Mouse (Mus musculus) cerebellum, adult 9-11 months (tissue): Measurements from ENCODE around the gene Grin2c.

Experiments used
- DNase-seq: peaks from one replicate; pipeline ENCODE4 v3.0.0; 2022

The Grin2c gene

GRCm38 (mm10) chr11:115264136-115264861, 2.7 kb downstream of the Grin2c start:
- peak; percentile 84 for DNase-seq

DNA sequence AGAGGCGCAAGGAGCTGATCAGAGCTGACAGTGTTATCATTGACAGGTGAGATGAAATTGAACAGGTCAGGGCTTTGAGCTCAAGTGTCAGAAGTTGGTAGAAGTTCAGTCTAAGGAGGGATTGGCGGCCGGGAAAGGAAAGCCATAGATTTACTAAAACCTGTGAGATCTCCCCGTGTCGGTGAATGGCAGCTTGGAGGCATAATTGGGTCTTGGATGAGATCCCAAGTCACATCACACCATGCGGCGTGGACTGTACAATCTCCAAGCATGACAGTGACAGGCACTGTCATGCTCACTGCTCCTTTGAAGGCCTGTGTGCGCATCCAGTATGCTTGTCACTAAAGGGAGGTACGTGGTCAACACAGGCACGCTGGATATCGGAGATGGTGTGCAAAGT, 4.1 kb downstream of the Grin2c start:
- peak; percentile 81 for DNase-seq

DNA sequence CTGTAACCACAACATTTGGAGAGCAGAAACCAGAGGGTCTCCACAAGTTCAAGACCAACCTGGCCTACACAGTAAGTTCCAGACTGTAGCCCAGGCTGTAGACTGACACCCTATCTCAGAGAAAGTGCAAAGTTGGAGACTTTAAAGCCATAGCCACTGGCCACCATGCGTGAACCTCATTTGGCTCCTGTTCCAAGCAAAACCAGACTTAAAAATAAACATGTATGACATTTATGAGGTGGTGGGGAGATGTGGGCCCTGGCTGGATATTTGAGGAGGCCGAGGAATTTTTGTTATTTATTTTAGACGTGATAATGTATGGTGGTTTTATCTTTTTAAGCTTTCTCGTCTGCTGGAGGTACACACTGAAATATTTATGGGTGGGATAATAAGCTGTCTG, 7.9 kb downstream of the Grin2c start:
- DNase-seq, result no peak

DNA sequence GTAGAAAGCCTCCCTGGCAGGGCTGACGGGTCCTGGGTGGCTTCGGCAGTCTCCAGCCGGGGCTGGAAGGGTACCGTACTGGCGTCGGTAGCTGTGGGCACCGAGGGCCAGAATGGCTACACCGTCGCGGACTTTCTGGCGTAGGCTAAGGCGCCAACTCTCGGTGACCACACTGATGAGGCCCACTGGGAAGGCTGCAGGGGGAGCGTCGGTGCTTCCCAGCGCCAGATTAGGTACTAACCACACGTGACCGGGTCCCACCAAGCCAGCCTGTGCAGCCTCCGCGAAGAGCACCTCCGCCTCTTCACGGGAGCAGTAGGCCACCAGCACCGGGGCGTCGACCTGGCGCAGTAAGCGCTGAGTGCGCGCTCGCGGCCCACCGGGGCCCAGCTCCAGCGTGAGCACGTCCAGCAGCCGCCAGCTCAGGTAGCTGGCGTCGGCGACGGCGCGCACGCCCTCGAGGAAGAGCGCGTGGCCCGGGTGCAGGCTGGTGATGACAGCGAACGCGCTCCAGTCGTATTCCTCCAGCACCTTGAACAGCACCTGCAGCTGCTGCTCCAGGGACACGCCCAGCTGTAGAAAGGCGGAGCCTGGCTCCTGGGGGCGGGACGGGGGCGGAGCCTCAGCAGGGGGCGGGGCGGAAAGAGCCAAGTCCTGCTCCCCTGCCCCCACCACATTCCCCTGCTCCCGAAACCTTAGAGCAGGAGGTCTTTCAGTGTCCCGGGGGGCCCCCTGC, 9.1 kb downstream of the Grin2c start:
- DNase-seq, result no peak

DNA sequence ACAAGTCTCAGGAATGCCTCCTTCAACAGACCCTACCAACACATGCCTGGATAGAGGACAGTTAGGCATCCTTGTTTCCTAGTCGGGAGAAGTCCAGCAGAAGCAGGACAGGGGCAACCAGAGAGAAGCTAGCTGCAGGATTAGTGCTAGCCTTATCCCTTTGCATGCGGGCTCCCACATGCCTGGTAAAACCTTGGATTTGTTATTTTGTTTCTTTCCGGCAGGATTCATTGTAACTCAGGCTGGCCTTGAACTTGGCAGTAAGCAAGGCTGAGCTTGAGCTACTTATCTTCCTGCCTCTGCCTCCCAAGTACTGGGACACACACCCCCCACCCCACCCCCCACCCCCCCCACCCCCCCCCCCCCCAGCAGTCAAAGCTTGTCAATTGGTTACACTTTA, 15.8 kb downstream of the Grin2c start:
- DNase-seq, result no peak

DNA sequence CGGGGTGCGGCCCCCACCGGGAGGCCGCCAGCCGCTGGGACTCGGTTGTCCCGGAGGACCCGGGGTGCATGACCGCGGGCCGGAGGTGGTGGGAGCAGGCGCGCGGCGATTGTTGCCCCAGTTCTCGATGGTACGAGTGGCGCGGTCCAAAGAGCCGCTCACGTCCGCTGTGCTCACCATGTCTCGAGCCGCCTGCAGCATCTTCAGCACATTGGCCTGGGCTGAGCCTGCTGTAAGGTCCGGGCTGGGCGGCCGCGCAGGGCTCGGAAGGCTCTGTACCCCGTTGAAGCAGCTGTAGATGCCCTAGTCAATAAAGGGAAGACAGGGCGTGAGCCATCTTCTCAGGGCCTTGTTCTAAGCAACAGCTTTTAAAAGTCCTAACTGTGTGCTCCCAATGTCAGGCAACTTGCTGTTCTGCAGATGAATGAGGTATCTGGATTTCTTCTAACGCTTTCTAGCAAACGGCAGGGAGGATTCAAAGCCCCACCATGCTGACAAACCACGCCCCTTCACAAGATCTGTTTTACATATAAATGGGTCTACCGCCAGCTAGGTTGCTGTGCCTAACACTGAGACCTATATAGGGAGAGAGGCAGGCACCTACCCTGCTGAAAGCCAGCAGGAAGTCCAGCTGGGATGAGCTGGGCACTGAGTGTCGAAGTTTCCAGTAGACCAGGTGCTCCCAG, 16.5 kb downstream of the Grin2c start:
- no peak for DNase-seq

DNA sequence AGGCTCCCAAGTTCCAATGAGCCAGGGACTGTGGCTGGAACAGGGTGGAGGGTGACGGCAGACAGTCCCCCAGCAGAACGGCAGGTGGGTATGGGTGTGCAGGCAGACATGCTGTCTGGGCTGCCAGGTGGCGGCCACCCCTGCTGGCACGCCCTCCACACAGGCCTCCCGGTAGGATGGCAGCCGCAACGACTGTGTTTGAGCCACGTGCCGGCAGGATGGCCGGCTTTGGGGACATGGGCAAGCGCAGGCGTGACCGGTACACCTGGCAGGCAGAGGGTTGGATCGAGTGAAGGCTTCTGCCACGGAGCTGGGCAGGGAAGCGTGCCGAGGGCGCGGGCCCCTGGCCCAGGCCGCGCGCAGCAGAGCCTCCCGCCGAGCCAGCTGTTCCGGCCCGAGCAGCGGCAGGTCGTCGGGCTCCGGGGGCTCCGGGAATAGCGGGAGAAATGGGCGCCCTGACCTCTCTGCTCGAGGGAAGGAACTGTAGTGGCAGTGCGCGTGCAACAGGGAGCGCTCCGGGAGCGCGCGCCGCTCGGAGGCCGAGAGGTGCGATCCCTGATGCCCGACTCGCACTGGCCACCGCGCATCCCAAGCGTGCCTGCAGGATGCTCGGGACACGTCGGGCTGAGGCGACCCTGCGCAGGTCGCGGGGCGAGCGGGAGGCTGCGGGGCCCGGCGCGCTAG, 17.2 kb downstream of the Grin2c start:
- DNase-seq, result peak; percentile 74

GRCm38 (mm10) chr11:115247945-115248344, 19.1 kb downstream of the Grin2c start:
- no peak for DNase-seq

GRCm38 (mm10) chr11:115247240-115247639, 19.8 kb downstream of the Grin2c start:
- DNase-seq, result no peak

- peak; percentile 83 for DNase-seq
These were observed 20.7 kb downstream of the Grin2c start for GRCm38 (mm10) chr11:115246386-115246785.

DNA sequence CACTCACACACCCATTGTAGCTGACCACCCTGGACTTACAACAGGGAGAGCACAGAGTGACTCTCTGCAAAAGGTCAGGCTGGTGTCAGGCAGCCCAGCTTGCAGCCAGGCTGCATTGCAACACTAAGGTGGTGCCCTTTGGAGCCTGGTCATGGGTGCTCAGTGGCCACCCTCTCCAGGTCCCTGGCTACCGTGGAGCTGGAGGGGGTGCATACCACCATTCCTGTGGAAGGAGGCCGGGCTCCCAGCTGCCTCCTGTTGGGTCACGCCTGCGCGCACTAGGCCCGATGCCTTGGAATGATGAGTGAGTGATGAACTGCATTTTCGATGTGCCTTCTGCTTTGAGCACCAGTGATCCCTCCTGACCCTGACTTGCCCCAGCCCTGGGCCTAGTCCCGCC, 22.2 kb downstream of the Grin2c start:
- no peak for DNase-seq

DNA sequence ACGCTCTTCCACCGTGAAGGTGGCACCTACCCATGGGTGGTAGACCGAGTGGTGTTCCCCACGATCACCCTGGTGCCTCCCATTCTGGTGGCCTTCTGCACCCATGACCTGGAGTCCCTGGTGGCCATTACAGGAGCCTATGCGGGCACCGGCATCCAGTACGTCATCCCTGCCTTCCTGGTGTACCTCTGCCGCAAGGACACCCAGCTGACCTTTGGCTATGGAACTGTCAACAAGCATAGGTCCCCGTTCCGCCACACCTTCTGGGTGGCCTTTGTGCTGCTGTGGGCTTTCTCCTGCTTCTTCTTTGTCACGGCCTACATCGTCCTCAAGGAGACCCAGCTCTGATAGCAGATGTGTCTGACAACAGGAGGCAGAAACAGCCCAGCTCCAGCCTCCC, 23.3 kb downstream of the Grin2c start:
- DNase-seq, result no peak

DNA sequence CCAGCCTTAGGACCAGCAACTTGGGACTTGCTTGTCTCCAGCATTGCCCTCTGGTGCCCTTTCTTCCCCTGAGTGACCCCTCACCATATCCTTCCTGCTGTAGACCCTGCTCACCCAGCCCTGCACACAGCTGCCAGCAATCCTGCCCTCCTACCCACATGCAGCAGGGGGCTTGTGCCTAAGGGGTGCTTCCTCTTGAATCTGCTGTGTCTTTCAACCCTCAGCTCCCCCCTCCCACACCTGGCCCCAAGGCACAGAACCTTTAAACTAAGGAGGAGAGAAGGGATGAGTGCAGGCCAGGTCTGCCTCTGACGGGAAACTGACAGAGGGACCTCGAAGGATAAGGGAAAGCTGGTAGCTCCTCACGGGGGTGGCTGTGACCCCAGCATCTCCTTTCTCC, 24.3 kb downstream of the Grin2c start:
- DNase-seq, result no peak

DNA sequence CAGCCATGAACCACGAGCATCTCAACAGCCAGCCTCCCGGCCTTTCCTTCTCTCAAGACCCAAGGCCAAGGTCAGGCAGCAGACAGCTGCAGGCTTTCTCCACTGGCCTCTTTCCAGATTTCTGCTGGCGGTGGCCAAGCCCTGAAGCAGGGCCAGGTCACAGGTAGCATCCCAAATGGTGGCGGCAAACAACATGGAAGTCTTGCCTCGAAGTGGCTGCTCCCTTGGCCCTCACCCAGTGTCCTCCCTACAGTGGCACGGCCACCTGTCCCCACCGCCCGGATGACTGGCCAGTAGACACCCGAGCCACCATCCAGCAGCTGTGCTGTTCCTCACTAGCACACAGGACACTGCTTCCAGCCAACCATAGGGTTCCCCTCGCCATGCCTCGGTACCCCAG, 25.6 kb downstream of the Grin2c start:
- DNase-seq, result peak; percentile 81

DNA sequence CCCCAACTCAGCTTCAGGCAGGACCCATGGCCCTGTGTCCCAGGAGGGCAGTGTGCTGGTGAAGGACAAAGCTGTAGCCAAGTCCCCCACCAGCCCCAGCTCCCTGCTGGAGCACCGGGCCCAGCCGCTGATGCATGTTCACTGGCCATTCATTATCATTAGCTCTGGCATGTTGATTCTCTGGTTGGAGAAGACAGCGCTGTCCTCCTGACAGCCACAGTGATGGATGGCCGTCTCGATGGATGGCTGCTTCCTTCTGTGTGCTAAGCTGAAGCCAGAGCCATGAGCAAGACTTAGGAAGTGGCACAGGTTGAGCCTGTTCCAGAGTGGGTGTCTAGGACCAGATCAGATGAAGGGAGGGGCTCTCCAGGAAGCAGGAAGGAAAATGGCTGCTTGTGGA, 30.5 kb downstream of the Grin2c start:
- no peak for DNase-seq

DNA sequence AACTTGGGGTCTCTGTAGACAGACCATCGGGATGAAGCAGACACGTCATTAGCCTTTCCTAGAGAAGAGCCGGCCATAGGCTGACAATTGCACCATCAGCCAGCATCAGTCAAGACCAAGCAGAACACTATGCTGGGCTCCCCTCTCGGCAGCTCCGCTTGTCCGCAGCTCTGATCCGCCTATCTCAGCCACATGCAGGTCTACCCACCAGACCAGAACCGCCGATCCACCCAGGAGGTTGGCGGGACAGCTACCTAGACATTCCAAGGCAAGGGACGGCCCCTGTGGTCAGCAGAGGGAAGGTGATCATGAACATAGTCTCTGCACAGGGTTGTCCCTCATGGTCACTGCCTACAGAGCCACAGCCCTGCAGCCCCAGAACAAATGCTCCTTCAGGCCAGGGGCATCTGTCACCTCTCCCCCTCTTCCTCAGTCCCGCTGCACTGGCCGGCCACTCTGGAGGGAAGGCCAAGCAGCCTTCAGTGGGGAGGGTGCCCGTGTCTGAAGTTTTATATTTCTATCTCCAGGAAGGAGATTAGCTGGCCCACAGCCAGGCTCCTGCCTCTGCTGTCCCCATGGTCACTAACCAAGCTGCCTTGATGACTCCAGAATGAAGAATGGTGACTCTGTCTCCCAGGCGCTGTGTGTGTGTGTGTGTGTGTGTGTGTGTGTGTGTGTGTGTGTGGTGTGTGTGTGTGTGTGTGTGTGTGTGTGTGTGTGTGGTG, 32.6 kb downstream of the Grin2c start:
- no peak for DNase-seq

DNA sequence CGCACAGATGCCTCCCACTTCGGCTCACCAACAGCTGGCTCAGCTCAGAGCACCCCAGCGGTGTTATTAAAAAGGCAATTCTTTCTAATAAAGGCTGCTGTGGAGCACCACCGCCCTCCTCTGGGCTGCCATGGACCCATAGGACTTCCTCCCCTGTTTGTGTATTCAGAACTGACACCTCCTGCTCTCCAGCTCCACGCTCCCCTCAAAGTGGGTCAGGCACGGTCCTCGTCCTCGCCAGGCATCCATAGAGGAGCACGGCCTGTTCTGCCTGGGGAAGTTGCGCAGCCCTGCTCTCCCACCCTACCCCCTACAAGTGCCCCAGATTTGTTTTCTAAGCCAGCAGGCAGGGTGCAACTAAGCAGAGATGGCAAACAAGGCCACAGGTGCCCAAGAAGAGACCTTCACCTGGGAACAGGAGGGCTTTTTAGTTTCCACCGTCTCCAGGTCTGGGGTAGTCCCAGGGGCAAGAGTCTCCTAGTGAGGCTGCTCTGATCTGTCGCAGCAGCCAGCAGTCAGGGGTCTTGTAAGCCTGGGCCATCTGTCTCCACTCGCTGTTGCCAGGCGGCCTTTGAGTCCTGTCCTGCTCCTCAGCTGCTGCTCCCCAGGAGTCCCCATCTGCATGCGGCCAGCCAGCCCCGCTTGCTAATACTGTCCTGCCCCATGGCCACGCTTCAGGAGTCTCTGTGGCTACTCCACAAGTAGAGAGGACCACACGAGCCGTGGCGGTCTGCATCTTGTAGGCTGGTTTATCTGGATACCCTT, 33.3 kb downstream of the Grin2c start:
- DNase-seq, result no peak

- no peak for DNase-seq
These were observed 34.2 kb downstream of the Grin2c start for GRCm38 (mm10) chr11:115232889-115233288.

- DNase-seq, result no peak
These were observed 35.1 kb downstream of the Grin2c start for GRCm38 (mm10) chr11:115231924-115232323.

DNA sequence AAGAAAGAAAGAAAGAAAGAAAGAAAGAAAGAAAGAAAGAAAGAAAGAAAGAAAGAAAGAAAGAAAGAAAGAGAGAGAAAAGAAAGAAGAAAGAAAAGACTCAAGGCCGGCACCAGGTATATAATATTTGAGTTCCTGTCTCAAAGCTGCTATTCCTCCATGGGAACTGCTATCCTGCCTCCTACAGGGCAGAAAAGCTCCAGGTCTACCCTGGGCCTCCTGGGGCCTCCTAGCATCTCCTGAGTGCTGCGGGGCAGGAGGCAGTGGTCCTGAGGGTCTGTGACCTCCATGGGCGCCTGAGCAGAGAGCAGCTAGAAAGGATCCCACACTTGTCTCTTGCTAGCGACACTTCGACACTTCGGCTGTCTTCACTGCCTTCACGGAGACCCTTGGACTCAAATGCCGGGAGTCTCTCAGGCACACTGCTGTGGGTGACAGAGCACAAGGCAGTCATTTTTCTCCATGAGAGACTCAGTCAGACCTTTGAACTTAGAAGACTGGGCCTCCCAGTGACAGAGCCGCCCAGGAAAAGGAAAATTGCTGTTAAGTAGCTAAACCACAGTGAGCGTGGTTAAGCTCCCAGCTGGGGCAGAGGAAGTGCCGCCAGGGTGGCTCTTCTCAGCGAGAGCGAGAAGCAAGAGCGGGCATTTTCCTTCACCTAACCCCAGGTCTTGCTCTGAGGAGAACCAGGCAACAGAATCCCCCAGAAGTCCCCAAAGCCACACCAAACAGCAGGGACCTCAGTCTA, 35.7 kb downstream of the Grin2c start:
- DNase-seq, result no peak
